Mouse (Mus musculus): ENCODE results near the gene Ston1.
A peak's percentile ranks its signal among the peaks of the same experiment; 100 is the strongest.

The Ston1 gene

DNA sequence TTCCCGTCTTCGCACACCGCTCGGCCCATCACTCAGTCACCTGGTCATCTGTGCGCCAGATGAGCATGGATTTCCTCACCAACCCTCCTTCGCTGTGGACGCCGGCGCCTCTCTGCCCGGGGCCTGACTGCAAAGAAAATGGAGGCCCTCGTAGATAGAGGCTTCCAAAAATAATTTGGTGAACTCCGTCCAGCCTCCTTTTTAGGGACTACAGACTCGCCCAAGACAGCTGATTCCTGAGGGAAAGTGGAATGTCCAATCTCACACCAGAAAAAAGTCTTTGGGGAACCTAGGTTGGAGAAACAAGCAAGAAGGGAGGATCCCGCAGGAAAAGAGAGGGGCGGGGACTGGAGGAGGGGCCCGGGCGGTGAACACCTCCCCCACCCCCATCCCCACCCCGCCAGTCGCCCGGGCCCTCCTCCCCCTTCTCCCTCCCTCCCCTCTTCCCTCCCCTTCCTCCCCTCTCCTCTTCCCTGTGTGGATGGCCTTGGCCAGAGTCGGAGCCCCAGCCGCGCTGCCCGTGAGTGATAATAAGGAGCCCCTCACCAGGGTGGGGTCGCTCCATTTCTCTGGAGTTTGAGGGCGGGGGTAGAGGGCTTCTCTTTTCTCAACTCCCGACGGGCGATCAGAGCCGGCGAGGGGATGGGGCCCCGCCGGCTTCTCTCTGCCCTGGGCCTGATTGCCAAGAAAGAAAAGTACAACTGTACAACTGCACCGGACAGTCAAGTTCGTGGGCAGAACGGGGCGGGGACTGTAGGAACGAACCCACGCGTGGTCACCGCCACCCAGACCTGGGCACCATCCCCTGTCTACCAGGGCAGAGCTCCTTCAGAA is at the start of gene Ston1:
Gene Ston1, plus strand, starts transcription at position 463 of the 834 bp plus-strand sequence.
- peak; percentile 31 to 36 for DNase-seq

DNA sequence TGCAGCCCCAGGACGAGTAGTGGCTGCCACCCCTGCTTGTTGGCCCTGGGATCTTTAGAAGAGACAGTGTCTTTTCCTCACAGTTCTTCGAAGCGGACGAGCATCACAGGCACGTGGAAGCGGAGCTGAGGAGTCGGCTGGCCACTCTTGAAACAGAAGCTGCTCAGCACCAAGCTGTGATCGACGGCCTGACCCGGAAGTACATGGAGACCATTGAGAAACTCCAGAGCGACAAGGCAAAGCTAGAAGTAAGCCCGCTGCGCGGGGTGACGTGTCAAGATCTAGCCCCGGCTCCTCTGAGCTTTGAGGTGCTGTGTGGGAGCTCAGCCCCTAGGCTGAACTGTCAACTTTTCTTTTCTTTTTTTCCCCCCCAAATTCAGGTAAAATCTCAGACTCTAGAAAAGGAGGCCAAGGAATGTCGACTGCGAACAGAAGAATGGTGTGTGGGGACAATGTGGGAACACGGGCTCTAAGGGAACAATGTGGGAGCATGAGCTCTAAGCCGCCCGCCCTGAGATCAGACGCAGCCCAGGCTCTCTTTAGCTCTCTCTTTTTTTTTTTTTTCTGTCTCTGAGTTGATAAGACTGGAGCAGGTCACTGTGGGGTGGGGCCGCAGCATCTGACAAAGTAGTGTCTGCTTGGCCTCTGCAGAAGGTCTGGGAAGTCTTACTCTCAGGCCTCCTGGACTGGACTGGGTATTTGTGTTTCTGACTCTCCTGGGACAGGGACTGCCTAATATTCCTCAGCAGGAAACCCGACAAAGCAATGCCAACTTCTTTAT is 47.9 kb upstream of the Ston1 start:
- no peak for DNase-seq

GRCm38 (mm10) chr17:88550351-88550750 is 47.1 kb upstream of the Ston1 start:
- DNase-seq = no peak

GRCm38 (mm10) chr17:88550981-88551940 is 46.2 kb upstream of the Ston1 start:
- no peak for DNase-seq

DNA sequence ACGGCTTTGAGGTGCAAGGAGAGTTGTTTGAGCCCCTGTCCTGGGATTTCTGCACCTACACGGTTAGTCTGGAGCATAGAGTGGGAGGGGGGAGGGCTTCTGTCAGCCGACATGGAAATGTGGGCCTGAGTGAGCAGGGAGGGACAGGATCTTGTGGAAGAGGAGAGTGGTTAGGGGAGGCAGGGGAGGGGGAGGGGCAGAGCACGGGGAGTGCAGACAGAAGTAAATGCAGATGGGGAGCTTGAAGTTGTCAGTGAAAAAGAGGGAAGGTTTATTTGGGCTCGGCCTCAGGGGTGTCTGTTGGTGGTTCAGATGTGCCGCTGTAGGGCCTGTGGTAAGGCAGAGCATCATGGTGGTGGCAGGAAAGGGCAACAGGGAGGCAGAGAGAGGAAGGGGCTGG is 44.9 kb upstream of the Ston1 start:
- DNase-seq = no peak

- DNase-seq = peak; percentile 59 to 78
Measured at GRCm38 (mm10) chr17:88553001-88553449, 44.5 kb upstream of the Ston1 start.

DNA sequence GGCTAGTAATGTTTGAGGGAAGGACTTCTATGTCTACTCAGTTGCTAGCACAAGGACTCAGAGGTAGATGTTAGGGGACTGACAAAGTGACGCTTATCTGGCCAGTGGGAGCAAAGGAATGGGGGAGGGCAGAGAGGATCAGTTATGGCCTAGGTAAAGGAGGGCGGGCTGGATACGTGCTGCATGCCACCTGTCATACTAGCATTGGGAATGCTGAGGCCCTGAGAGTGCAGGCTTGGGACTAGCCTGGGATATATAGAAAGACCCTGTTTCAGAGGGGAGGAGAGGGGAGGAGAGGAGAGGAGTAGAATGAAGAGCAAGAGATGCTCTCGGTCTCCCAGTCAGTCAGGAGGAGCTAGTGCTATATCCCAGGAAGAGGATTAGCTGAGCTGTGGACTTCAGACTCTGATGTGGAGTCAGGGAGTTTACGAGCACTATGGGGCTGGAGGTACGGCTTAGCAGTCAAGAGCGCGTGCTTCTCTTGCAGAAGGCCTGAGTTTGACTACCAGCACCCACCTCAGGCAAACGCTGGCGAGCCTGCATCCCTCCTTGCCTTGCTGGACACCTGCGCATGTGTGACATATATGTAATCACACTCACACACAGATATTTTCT is 43.9 kb upstream of the Ston1 start:
- no peak for DNase-seq

DNA sequence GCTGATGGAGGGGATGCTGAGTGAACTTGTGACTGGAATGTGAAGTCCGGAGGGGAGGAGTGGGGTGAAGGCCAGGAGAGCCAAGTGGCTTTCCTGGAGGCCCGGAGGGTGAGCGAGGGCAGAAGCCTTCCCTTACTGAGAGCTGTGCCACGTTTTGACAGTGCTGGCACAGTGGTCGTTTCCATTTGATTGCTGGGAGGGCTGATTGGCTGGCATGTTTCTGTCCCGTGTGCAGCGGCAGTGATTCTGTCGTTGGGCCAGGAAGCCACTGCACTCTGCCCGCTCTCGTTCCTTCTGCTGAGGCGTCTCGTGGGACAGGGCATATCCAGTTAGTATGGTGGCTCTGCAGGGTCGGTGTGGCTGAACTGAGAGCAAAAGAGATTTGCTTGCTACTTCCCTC is 41.3 kb upstream of the Ston1 start:
- no peak for DNase-seq

DNA sequence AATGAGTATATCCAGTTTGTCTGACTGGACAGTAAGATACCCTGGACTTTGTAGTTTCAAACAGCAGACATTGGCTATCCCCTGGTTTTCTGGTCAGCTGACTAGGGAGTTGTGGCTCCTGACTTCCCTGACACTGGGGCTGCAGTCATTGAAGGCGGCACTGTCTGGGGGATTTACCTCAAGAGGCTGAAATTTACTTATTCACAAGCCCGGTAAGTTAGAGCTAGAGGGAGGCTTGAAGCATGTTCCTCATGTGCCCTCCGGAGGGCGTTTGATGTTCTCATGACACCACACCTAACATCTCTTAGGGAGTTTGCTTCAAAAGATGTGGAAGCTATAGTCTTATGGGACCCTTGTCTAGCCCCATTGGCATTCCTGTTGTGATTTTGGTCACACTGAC is 40.8 kb upstream of the Ston1 start:
- DNase-seq = no peak

DNA sequence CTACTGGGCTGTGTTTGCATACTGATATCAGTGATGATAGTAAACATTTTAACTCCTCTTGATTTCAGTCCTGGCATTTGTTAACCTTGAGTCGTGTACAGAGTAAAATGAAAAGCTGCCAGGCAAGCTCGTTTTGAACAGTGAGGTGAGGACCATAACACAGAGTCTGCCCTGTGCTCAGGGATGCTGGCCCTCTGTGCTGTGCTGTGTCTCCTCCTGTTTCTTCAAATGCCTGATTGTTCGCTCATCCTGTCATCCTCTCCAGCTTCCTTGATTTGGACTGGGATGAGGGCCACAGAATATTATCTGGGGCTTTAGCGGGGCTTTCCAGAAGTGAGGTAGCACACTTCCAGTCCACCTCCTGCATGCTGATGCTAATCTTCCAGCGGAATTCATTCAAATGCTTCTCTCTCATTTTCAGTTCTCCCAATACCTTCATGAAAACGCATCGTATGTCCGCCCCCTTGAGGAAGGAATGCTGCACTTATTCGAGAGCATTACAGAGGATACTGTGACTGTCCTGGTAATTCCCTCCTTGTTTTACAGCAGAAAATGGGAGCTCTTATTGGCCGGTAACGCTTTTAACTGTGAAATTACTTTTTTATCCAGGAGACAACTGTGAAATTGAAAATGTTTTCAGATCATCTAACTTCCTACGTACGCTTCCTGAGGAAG is 39.2 kb upstream of the Ston1 start:
- no peak for DNase-seq

DNA sequence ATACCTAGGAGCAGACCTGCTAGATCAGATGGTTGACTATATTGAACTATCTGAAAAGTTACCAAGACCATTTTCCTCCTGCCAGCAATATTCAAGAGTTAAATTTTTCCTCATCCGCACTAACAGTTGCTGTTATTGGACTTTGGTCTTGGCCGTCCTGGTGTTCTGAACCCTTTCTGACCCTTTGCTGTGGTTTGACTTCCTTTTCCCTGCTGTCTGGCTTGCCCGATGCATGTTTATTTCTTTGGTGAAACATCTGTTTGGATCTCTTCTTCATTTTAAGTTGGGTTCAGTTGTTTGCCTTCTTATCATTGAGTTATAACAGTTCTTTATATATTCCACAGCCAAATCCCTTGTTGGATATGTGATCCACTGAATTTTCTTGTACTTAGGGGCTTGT is 33.9 kb upstream of the Ston1 start:
- DNase-seq = no peak

- no peak for DNase-seq
Measured at GRCm38 (mm10) chr17:88569807-88570540, 27.5 kb upstream of the Ston1 start.

DNA sequence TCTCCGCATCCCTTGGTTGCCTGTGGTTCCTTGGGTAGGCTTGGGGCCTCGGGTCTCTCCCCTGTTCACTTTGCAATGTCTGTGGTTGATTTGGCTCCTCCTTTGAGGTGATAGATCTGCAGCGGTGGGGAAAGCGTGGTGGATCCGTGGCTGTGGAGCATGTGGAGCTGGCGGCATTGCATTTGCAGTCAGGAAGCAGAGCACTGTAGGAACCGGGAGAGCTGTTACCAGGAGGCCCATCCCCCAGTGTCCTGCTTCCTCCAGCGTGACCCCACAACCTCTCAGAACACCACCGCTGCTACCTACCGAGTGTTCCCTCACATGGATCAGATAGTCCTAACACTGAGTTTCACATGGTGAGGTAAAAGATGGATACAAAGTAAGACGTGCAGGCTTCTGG is 26.7 kb upstream of the Ston1 start:
- DNase-seq = no peak

DNA sequence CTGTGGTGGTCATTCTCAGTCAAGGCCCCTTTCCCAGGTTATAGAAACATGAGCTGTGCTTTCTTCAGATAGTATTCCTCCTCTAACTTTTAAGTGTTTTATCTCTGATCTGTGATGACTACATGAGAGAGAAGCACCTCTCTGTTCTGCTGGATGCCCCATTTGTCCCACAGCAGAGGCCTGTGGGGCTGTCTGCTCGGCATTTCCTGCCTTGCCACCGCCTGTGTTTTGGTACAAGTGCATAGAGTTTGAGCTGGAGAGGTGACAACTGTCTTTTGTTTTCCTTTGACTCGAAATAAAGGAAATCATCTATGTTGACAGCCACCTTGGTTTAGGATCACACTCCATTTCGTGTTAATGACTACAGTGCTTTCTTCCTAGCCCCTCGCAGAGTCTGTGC is 22.7 kb upstream of the Ston1 start:
- peak in 1 of 2 experiments; percentile 57 for DNase-seq

- no peak for DNase-seq
Measured at GRCm38 (mm10) chr17:88578522-88579242, 18.8 kb upstream of the Ston1 start.

- DNase-seq = no peak
Measured at GRCm38 (mm10) chr17:88580556-88580955, 16.9 kb upstream of the Ston1 start.

DNA sequence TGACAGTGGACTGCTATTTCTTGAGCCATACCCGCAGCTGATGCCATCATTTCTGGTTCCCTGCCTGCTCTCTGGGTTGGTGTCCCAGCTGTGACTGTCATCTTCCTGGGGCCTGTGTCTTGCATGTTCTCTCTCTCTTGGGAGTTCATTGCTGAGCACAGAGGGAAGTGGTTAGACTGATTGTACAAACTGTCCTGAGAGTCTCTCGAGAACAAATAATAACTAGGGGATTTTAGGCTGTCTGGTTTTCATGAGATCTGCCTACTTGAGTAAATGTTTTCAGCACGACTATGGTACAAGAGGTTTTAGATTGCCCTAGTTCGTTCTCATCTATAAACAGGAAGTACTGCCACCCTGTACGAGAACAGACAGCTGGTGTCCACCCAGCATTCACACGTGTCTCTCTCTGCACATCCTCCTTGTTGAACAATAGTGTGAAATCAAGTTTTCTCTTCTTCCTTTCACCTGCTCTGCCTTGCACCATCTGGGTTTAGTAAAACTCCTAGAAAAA is 15.9 kb upstream of the Ston1 start:
- DNase-seq = peak; percentile 44 to 64

GRCm38 (mm10) chr17:88582999-88583398 is 14.5 kb upstream of the Ston1 start:
- DNase-seq = no peak

DNA sequence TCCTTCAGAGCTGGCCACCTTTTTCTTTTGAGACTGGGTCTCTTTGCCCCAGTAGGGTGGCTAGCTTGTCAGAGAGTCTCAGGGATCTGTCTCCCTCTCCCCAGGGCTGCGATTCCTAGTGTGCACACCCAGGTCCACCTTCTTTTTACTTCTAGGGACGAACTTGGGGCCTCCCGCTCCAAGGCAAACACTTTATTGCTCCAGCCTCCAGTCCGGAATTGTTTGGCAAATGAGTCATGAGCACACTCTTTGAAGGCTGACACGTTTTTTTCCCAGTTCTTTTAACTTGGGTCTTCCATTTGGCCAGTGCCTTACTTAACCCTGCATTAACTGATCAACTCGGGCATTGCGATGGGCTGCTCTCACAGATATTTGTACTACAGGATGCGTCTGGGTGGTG is 14.1 kb upstream of the Ston1 start:
- DNase-seq = no peak

GRCm38 (mm10) chr17:88587371-88587770 is 10.1 kb upstream of the Ston1 start:
- no peak for DNase-seq
